10 mouse cellular contexts compared by ENCODE assay signal in genomic region chr4:134237582-134238278, GRCm38 (mm10). TPM values are rescaled to one million over a fixed set of nuclear protein-coding genes. Genes with fewer than 3 reads are reported as not detected.
DNase-seq lines count a peak whose midpoint lies in the region; ATAC-seq lines count a peak whose summit lies in the region.
"Had no signal": no experiment of that assay in that cellular context is flagged by ENCODE, and none has a peak within 500 bp of the region (broad histone marks: within the 10 kb centered on the region; RNA-seq: fewer than 3 reads in every experiment).

No protein-coding gene starts in this region.

- 27% methylated on average over 19 of the region's 19 CpGs for WGBS in kidney, embryonic 15.5 days
- WGBS in embryonic facial prominence, embryonic 14.5 days: 17% methylated on average over 19 of the region's 19 CpGs
- 31% methylated on average over 19 of the region's 19 CpGs for WGBS in hindbrain, embryonic 16.5 days

- no peak for DNase-seq in kidney, postnatal 25 days
- no peak for DNase-seq in embryonic facial prominence, embryonic 14.5 days (ENCODE audit: low spot score)
- DNase-seq in lung, postnatal 14 days: peak; percentile 8
- DNase-seq in layer of hippocampus, adult 11-12 months (ENCODE audit: low spot score): no peak
- no peak for DNase-seq in frontal cortex, adult 2 months (ENCODE audit: extremely low spot score in 1 of 2, low spot score in 1 of 2)
- DNase-seq: thymus, postnatal 36 days had no signal

- H3K4me1 ChIP-seq in kidney, embryonic 15.5 days: peaks cover 23% of the 10 kb centered on the region
- H3K4me1 ChIP-seq in embryonic facial prominence, embryonic 14.5 days (ENCODE audit: control insufficient read depth, insufficient read depth, low read length): peaks cover 7% of the 10 kb centered on the region
- H3K4me1 ChIP-seq in hindbrain, embryonic 16.5 days (ENCODE audit: control insufficient read depth, insufficient read depth, low read depth, low read length): peaks cover 9% of the 10 kb centered on the region

- ATAC-seq in kidney, embryonic 15.5 days (replicated peaks; ENCODE audit: low FRiP score): peak; percentile 44
- ATAC-seq in embryonic facial prominence, embryonic 14.5 days (ENCODE audit: low read depth): peak; percentile 41; the same call in 1 of the 2 replicates
- ATAC-seq in hindbrain, embryonic 16.5 days: no peak
- no peak for ATAC-seq in megakaryocyte, adult 5-6 weeks (ENCODE audit: poor library complexity, severe bottlenecking)
- ATAC-seq: inflammation-experienced regulatory T-cells, adult 6 months had no signal

- no peaks in the 10 kb centered on the region for H3K36me3 ChIP-seq in kidney, embryonic 15.5 days
- H3K36me3 ChIP-seq in embryonic facial prominence, embryonic 14.5 days (ENCODE audit: control insufficient read depth, insufficient read depth, low read length): no peaks in the 10 kb centered on the region
- H3K36me3 ChIP-seq in hindbrain, embryonic 16.5 days (ENCODE audit: control insufficient read depth, insufficient read depth, low read length): no peaks in the 10 kb centered on the region

- no peaks in the 10 kb centered on the region for H3K9me3 ChIP-seq in kidney, embryonic 15.5 days (replicated peaks)
- no peaks in the 10 kb centered on the region for H3K9me3 ChIP-seq in embryonic facial prominence, embryonic 14.5 days (ENCODE audit: control insufficient read depth, low read length)
- H3K9me3 ChIP-seq in hindbrain, embryonic 16.5 days (ENCODE audit: control insufficient read depth, low read length): no peaks in the 10 kb centered on the region

- H3K27me3 ChIP-seq in kidney, embryonic 15.5 days: peaks cover 12% of the 10 kb centered on the region
- H3K27me3 ChIP-seq in embryonic facial prominence, embryonic 14.5 days (replicated peaks; ENCODE audit: control insufficient read depth, insufficient read depth, low read length): peaks cover 15% of the 10 kb centered on the region
- peaks cover 14% of the 10 kb centered on the region for H3K27me3 ChIP-seq in hindbrain, embryonic 16.5 days (replicated peaks; ENCODE audit: control insufficient read depth, insufficient read depth, low read length)

- H3K27ac ChIP-seq in kidney, embryonic 15.5 days: peak overlapping the region; percentile 66
- H3K27ac ChIP-seq in embryonic facial prominence, embryonic 14.5 days (replicated peaks; ENCODE audit: low read depth, low read length): no peak overlapping the region
- H3K27ac ChIP-seq in hindbrain, embryonic 16.5 days (ENCODE audit: low read depth, low read length): no peak overlapping the region

- peak overlapping the region; percentile 64 for H3K4me2 ChIP-seq in kidney, embryonic 15.5 days
- peak overlapping the region; percentile 52 for H3K4me2 ChIP-seq in embryonic facial prominence, embryonic 14.5 days (ENCODE audit: low read depth, low read length)
- H3K4me2 ChIP-seq in hindbrain, embryonic 16.5 days (ENCODE audit: low read length): peak overlapping the region; percentile 48

- peak overlapping the region; percentile 43 for H3K4me3 ChIP-seq in kidney, embryonic 15.5 days (replicated peaks)
- H3K4me3 ChIP-seq in embryonic facial prominence, embryonic 14.5 days (ENCODE audit: low read depth, low read length): peak overlapping the region; percentile 25
- no peak overlapping the region for H3K4me3 ChIP-seq in hindbrain, embryonic 16.5 days (ENCODE audit: low read length)

- H3K9ac ChIP-seq in kidney, embryonic 15.5 days: peak overlapping the region; percentile 27; the same call in 1 of the 2 replicates
- H3K9ac ChIP-seq in embryonic facial prominence, embryonic 14.5 days (ENCODE audit: low read depth, low read length): peak overlapping the region; percentile 30; the same call in 1 of the 2 replicates
- H3K9ac ChIP-seq in hindbrain, embryonic 16.5 days (ENCODE audit: low read depth, low read length): no peak overlapping the region; the same call in 1 of the 2 replicates

RNA-seq across cellular contexts. Expression of gene Cnksr1, which starts 0.5 kb away (rescaled TPM):
- polyA plus RNA-seq in kidney, embryonic 15.5 days (2015; fragmentation: Nextera tagmentation; extraction: Ambion mirVana): 7.3 and 8.3 TPM in 2 replicates
- polyA plus RNA-seq in embryonic facial prominence, embryonic 14.5 days (2014; fragmentation: Nextera tagmentation; extraction: Ambion mirVana): 2.4 and 2.6 TPM in 2 replicates
- polyA plus RNA-seq in hindbrain, embryonic 16.5 days (2015; fragmentation: Nextera tagmentation; extraction: Ambion mirVana): 0.10 and 0.21 TPM in 2 replicates
- total RNA-seq in megakaryocyte, adult 5-6 weeks (2015): 0.11 TPM in 1 of 2 replicates, not detected in the other
- not detected in 2 replicates for total RNA-seq in megakaryocyte, adult 5-6 weeks (2017)
- 0.36 and 0.44 TPM in 2 replicates for polyA plus RNA-seq in frontal cortex, adult 2 months (2012; rRNA removed)
- polyA plus RNA-seq: inflammation-experienced regulatory T-cells, adult 6 months had no signal

RNA-seq across cellular contexts. Expression of gene E130218I03Rik, which starts 5.7 kb away (rescaled TPM):
- polyA plus RNA-seq in kidney, embryonic 15.5 days (2015; fragmentation: Nextera tagmentation; extraction: Ambion mirVana): 0.26 and 0.68 TPM in 2 replicates
- 0.29 and 0.67 TPM in 2 replicates for polyA plus RNA-seq in embryonic facial prominence, embryonic 14.5 days (2014; fragmentation: Nextera tagmentation; extraction: Ambion mirVana)
- polyA plus RNA-seq in hindbrain, embryonic 16.5 days (2015; fragmentation: Nextera tagmentation; extraction: Ambion mirVana): 0.50 and 0.60 TPM in 2 replicates
- not detected in 2 replicates for total RNA-seq in megakaryocyte, adult 5-6 weeks (2015)
- total RNA-seq in megakaryocyte, adult 5-6 weeks (2017): not detected in 2 replicates
- not detected in 2 replicates for polyA plus RNA-seq in frontal cortex, adult 2 months (2012; rRNA removed)

RNA-seq across cellular contexts. Expression of gene Zfp593, which starts 7.7 kb away (rescaled TPM):
- 15.6 and 15.8 TPM in 2 replicates for polyA plus RNA-seq in kidney, embryonic 15.5 days (2015; fragmentation: Nextera tagmentation; extraction: Ambion mirVana)
- 13.7 and 15.7 TPM in 2 replicates for polyA plus RNA-seq in embryonic facial prominence, embryonic 14.5 days (2014; fragmentation: Nextera tagmentation; extraction: Ambion mirVana)
- polyA plus RNA-seq in hindbrain, embryonic 16.5 days (2015; fragmentation: Nextera tagmentation; extraction: Ambion mirVana): 13.3 and 14.7 TPM in 2 replicates
- total RNA-seq in megakaryocyte, adult 5-6 weeks (2015): 3.5 and 4.6 TPM in 2 replicates
- total RNA-seq in megakaryocyte, adult 5-6 weeks (2017): 3.8 and 5.9 TPM in 2 replicates
- 10.0 and 11.3 TPM in 2 replicates for polyA plus RNA-seq in frontal cortex, adult 2 months (2012; rRNA removed)

RNA-seq across cellular contexts. Expression of gene Gm30191, which starts 9.0 kb away (rescaled TPM):
- not detected in 2 replicates for polyA plus RNA-seq in kidney, embryonic 15.5 days (2015; fragmentation: Nextera tagmentation; extraction: Ambion mirVana)
- polyA plus RNA-seq in embryonic facial prominence, embryonic 14.5 days (2014; fragmentation: Nextera tagmentation; extraction: Ambion mirVana): 0.28 TPM in 1 of 2 replicates, not detected in the other
- 0.94 and 1.1 TPM in 2 replicates for polyA plus RNA-seq in hindbrain, embryonic 16.5 days (2015; fragmentation: Nextera tagmentation; extraction: Ambion mirVana)
- not detected in 2 replicates for total RNA-seq in megakaryocyte, adult 5-6 weeks (2015)
- total RNA-seq in megakaryocyte, adult 5-6 weeks (2017): not detected in 2 replicates
- not detected in 2 replicates for polyA plus RNA-seq in frontal cortex, adult 2 months (2012; rRNA removed)
- polyA plus RNA-seq: inflammation-experienced regulatory T-cells, adult 6 months had no signal

RNA-seq across cellular contexts. Expression of gene Catsper4, which starts 10.5 kb away (rescaled TPM):
- 0.30 and 0.55 TPM in 2 replicates for polyA plus RNA-seq in kidney, embryonic 15.5 days (2015; fragmentation: Nextera tagmentation; extraction: Ambion mirVana)
- not detected in 2 replicates for polyA plus RNA-seq in embryonic facial prominence, embryonic 14.5 days (2014; fragmentation: Nextera tagmentation; extraction: Ambion mirVana)
- not detected in 2 replicates for polyA plus RNA-seq in hindbrain, embryonic 16.5 days (2015; fragmentation: Nextera tagmentation; extraction: Ambion mirVana)
- total RNA-seq in megakaryocyte, adult 5-6 weeks (2015): not detected in 2 replicates
- total RNA-seq in megakaryocyte, adult 5-6 weeks (2017): not detected in 2 replicates
- 0.10 and 0.19 TPM in 2 replicates for polyA plus RNA-seq in frontal cortex, adult 2 months (2012; rRNA removed)
- polyA plus RNA-seq: inflammation-experienced regulatory T-cells, adult 6 months had no signal

Comparison
In these comparisons a context has a peak if more than half of its experiments do, and no peak if none do; other contexts are left out.
1. ATAC-seq: peak in kidney, embryonic 15.5 days (single experiment) and embryonic facial prominence, embryonic 14.5 days (single experiment); none in hindbrain, embryonic 16.5 days (single experiment) and megakaryocyte, adult 5-6 weeks (single experiment).
2. Peak in every context shown above with its lines, with median percentiles within 50 percentile points of each other: H3K4me2 ChIP-seq.